Mouse (Mus musculus) lung, adult 2 months (tissue): ENCODE measurements around the gene Sp100.
"Not testable (repeated sequence)": the region's sequence is repeated elsewhere in the genome, so short reads cannot be mapped to it uniquely, and the experiment has no call there.

Source experiments
- CTCF ChIP-seq: fragments of 200-500 bp; IDR thresholded peaks from 2 replicates; pipeline ENCODE4 v1.5.1; 2011; ENCODE audit warnings: mild to moderate bottlenecking, low read length, control low read depth; ENCODE audit not compliant: insufficient read depth
- POLR2A ChIP-seq: fragments of 200-500 bp; IDR thresholded peaks from 2 replicates; pipeline ENCODE4 v1.6.1; 2011; ENCODE audit warnings: low read depth, mild to moderate bottlenecking, control low read depth, low read length, borderline replicate concordance; ENCODE audit errors: extremely low read depth

GRCm38 (mm10) chr1:85638144-85638543 is 11.6 kb upstream of the Sp100 start:
- not testable (repeated sequence) for TF ChIP-seq CTCF, POLR2A
